20 mouse cellular contexts compared by ENCODE assay signal in genomic region chr11:23023155-23023554, GRCm38 (mm10). TPM values are rescaled to one million over a fixed set of nuclear protein-coding genes. Genes with fewer than 3 reads are reported as not detected.
DNase-seq lines count a peak whose midpoint lies in the region; ATAC-seq and TF ChIP-seq lines count a peak whose summit lies in the region.
"Had no signal": no experiment of that assay in that cellular context is flagged by ENCODE, and none has a peak within 500 bp of the region (broad histone marks: within the 10 kb centered on the region; RNA-seq: fewer than 3 reads in every experiment).

No protein-coding gene starts in this region.

- no peak for TF ChIP-seq EP300 in MEL (IDR thresholded peaks at IDR 0.05; ENCODE audit: low read depth in 1 of 2, low read length in 2 of 2)

- H3K36me3 ChIP-seq in midbrain, embryonic 11.5 days (ENCODE audit: control insufficient read depth, insufficient read depth, low read length) = no peaks in the 10 kb centered on the region
- H3K36me3 ChIP-seq in midbrain, embryonic 14.5 days (ENCODE audit: control insufficient read depth, insufficient read depth, low read length) = no peaks in the 10 kb centered on the region
- no peaks in the 10 kb centered on the region for H3K36me3 ChIP-seq in MEL (ENCODE audit: control insufficient read depth in 1 of 2, insufficient read depth in 2 of 2, low read length in 2 of 2)
- H3K36me3 ChIP-seq: embryonic facial prominence, embryonic 10.5 days; embryonic facial prominence, embryonic 12.5 days; forebrain, embryonic 15.5 days; G1E had no signal

- no peak for TF ChIP-seq RAD21 in MEL (IDR thresholded peaks at IDR 0.05; ENCODE audit: low read depth, low read length)

- TF ChIP-seq CTCF in MEL (IDR thresholded peaks at IDR 0.05 in 2 of 3, conservative IDR thresholded peaks at IDR 0.05 in 1 of 3; ENCODE audit: control insufficient read depth in 1 of 3, insufficient read depth in 1 of 3, low read depth in 2 of 3, low read length in 3 of 3, poor library complexity in 1 of 3, severe bottlenecking in 1 of 3) = no peak
- no peak for TF ChIP-seq CTCF in layer of hippocampus, adult 2 months (conservative IDR thresholded peaks at IDR 0.05)

- no peaks in the 10 kb centered on the region for H3K9me3 ChIP-seq in midbrain, embryonic 11.5 days (ENCODE audit: control insufficient read depth, low read length)
- no peaks in the 10 kb centered on the region for H3K9me3 ChIP-seq in midbrain, embryonic 14.5 days (ENCODE audit: control insufficient read depth, low read length)
- no peaks in the 10 kb centered on the region for H3K9me3 ChIP-seq in MEL (replicated peaks; ENCODE audit: insufficient read depth, low read length)
- H3K9me3 ChIP-seq: embryonic facial prominence, embryonic 10.5 days; embryonic facial prominence, embryonic 12.5 days; forebrain, embryonic 13.5 days; forebrain, embryonic 15.5 days; G1E had no signal

- no peak for ATAC-seq in midbrain, embryonic 11.5 days (ENCODE audit: low FRiP score)
- no peak for ATAC-seq in midbrain, embryonic 14.5 days (ENCODE audit: low FRiP score, low TSS enrichment)
- peak; percentile 54 for ATAC-seq in megakaryocyte, adult 5-6 weeks (ENCODE audit: poor library complexity, severe bottlenecking)
- ATAC-seq: forebrain, embryonic 13.5 days; forebrain, embryonic 15.5 days; forebrain, postnatal 0 days had no signal

- no peaks in the 10 kb centered on the region for H3K79me2 ChIP-seq in MEL (ENCODE audit: control insufficient read depth, insufficient read depth, low read length, poor library complexity)

- DNase-seq in midbrain, embryonic 11.5 days (ENCODE audit: low spot score, missing footprints) = peak; percentile 37
- DNase-seq in midbrain, embryonic 14.5 days = no peak
- no peak for DNase-seq in MEL (ENCODE audit: low read depth, low spot score)
- no peak for DNase-seq in layer of hippocampus, adult 2 months (ENCODE audit: low spot score in 2 of 2)
- no peak for DNase-seq in layer of hippocampus, postnatal 14 days (ENCODE audit: low spot score in 2 of 2)
- DNase-seq: adrenal gland, adult 2 months; adrenal gland, postnatal 10 days; adrenal gland, postnatal 25 days; cerebellum, adult 11 months; cerebellum, adult 18-20 months; cerebellum, adult 8-10 months; cerebellum, adult 9-11 months; cerebellum, postnatal 25 days; forebrain, postnatal 0 days had no signal

- H3K4me1 ChIP-seq in midbrain, embryonic 11.5 days (ENCODE audit: control insufficient read depth, insufficient read depth, low read length) = no peaks in the 10 kb centered on the region
- H3K4me1 ChIP-seq in midbrain, embryonic 14.5 days (ENCODE audit: control insufficient read depth, insufficient read depth, low read length) = no peaks in the 10 kb centered on the region
- no peaks in the 10 kb centered on the region for H3K4me1 ChIP-seq in MEL (ENCODE audit: control insufficient read depth in 1 of 2, insufficient read depth in 2 of 2, low read length in 2 of 2)
- H3K4me1 ChIP-seq: forebrain, embryonic 13.5 days; forebrain, embryonic 15.5 days had no signal

- H3K4me2 ChIP-seq in midbrain, embryonic 11.5 days = no peak overlapping the region
- H3K4me2 ChIP-seq in midbrain, embryonic 14.5 days (ENCODE audit: low read length) = no peak overlapping the region
- H3K4me2 ChIP-seq: embryonic facial prominence, embryonic 12.5 days; forebrain, embryonic 13.5 days; forebrain, embryonic 15.5 days had no signal

- no peak overlapping the region for H3K9ac ChIP-seq in midbrain, embryonic 11.5 days (ENCODE audit: low read length)
- no peak overlapping the region for H3K9ac ChIP-seq in midbrain, embryonic 14.5 days (replicated peaks; ENCODE audit: low read length)
- H3K9ac ChIP-seq in MEL (ENCODE audit: control insufficient read depth, low read depth, low read length, poor library complexity, severe bottlenecking) = no peak overlapping the region
- H3K9ac ChIP-seq: embryonic facial prominence, embryonic 12.5 days; forebrain, embryonic 13.5 days; forebrain, embryonic 15.5 days; forebrain, postnatal 0 days had no signal

- TF ChIP-seq POLR2A in MEL (IDR thresholded peaks at IDR 0.05; ENCODE audit: control insufficient read depth in 1 of 2, insufficient read depth in 1 of 2, low read depth in 1 of 2, low read length in 2 of 2, poor library complexity in 1 of 2) = no peak

- 91% methylated on average over 2 of the region's 2 CpGs for WGBS in midbrain, embryonic 11.5 days
- 96% methylated on average over 2 of the region's 2 CpGs for WGBS in midbrain, embryonic 14.5 days

- no peaks in the 10 kb centered on the region for H3K27me3 ChIP-seq in midbrain, embryonic 11.5 days (ENCODE audit: control insufficient read depth, insufficient read depth, low read length)
- no peaks in the 10 kb centered on the region for H3K27me3 ChIP-seq in midbrain, embryonic 14.5 days (ENCODE audit: control insufficient read depth, insufficient read depth, low read length)
- H3K27me3 ChIP-seq in MEL (ENCODE audit: control insufficient read depth in 1 of 2, insufficient read depth in 2 of 2, low read length in 2 of 2) = no peaks in the 10 kb centered on the region
- H3K27me3 ChIP-seq: embryonic facial prominence, embryonic 12.5 days; forebrain, embryonic 13.5 days; forebrain, embryonic 15.5 days had no signal

- H3K4me3 ChIP-seq in midbrain, embryonic 11.5 days (ENCODE audit: low read depth, low read length) = no peak overlapping the region
- H3K4me3 ChIP-seq in midbrain, embryonic 14.5 days (replicated peaks; ENCODE audit: low read depth, low read length) = no peak overlapping the region
- H3K4me3 ChIP-seq in MEL (ENCODE audit: control insufficient read depth in 1 of 2, insufficient read depth in 1 of 2, low read depth in 2 of 2, low read length in 2 of 2) = no peak overlapping the region
- no peak overlapping the region for H3K4me3 ChIP-seq in layer of hippocampus, adult 2 months
- H3K4me3 ChIP-seq: embryonic facial prominence, embryonic 10.5 days; embryonic facial prominence, embryonic 12.5 days; forebrain, embryonic 13.5 days; forebrain, embryonic 15.5 days had no signal

- H3K27ac ChIP-seq in midbrain, embryonic 11.5 days (ENCODE audit: low read depth, low read length) = no peak overlapping the region
- no peak overlapping the region for H3K27ac ChIP-seq in midbrain, embryonic 14.5 days (replicated peaks; ENCODE audit: low read depth, low read length)
- H3K27ac ChIP-seq in MEL (ENCODE audit: control insufficient read depth, low read depth, low read length) = no peak overlapping the region
- H3K27ac ChIP-seq in layer of hippocampus, adult 2 months = no peak overlapping the region
- H3K27ac ChIP-seq: embryonic facial prominence, embryonic 10.5 days; embryonic facial prominence, embryonic 12.5 days; forebrain, embryonic 13.5 days; forebrain, embryonic 15.5 days had no signal

RNA-seq across cellular contexts. Expression of gene Fam161a, which starts 15.8 kb away (rescaled TPM):
- polyA plus RNA-seq in midbrain, embryonic 11.5 days (2014; fragmentation: Nextera tagmentation; extraction: Ambion mirVana) = 3.8 and 4.0 TPM in 2 replicates
- 3.7 and 5.1 TPM in 2 replicates for polyA plus RNA-seq in midbrain, embryonic 14.5 days (2014; fragmentation: Nextera tagmentation; extraction: Ambion mirVana)
- total RNA-seq in MEL (2012; rRNA removed) = 0.27 and 0.65 TPM in 2 replicates
- polyA plus RNA-seq in MEL (2012; ENCODE audit: insufficient read depth in 1 of 2, insufficient read length in 2 of 2, low read depth in 1 of 2, low replicate concordance in 2 of 2, missing spikeins in 1 of 2) = 1 to 10 TPM in 1 of 2 experiments, not detected in 1; 1.0 TPM
- 3.5 and 4.1 TPM in 2 replicates for total RNA-seq in megakaryocyte, adult 5-6 weeks (2015)
- 2.6 and 3.5 TPM in 2 replicates for total RNA-seq in megakaryocyte, adult 5-6 weeks (2017)
- 1 to 10 TPM; 4.6 to 5.2 TPM for total RNA-seq in layer of hippocampus, adult 2 months (2021)
- total RNA-seq in layer of hippocampus, postnatal 14 days (2021) = 1 to 10 TPM; 3.8 to 6.9 TPM

RNA-seq across cellular contexts. Expression of gene Cct4, which starts 32.8 kb away (rescaled TPM):
- polyA plus RNA-seq in midbrain, embryonic 11.5 days (2014; fragmentation: Nextera tagmentation; extraction: Ambion mirVana) = 448 and 476 TPM in 2 replicates
- 287 and 336 TPM in 2 replicates for polyA plus RNA-seq in midbrain, embryonic 14.5 days (2014; fragmentation: Nextera tagmentation; extraction: Ambion mirVana)
- total RNA-seq in MEL (2012; rRNA removed) = 552 and 588 TPM in 2 replicates
- 100 to 1,000 TPM; 387 to 567 TPM for polyA plus RNA-seq in MEL (2012; ENCODE audit: insufficient read depth in 1 of 2, insufficient read length in 2 of 2, low read depth in 1 of 2, low replicate concordance in 2 of 2, missing spikeins in 1 of 2)
- total RNA-seq in megakaryocyte, adult 5-6 weeks (2015) = 184 and 193 TPM in 2 replicates
- 137 and 141 TPM in 2 replicates for total RNA-seq in megakaryocyte, adult 5-6 weeks (2017)
- total RNA-seq in layer of hippocampus, adult 2 months (2021) = 100 to 1,000 TPM; 100 TPM
- 100 to 1,000 TPM; 101 to 103 TPM for total RNA-seq in layer of hippocampus, postnatal 14 days (2021)

RNA-seq across cellular contexts. Expression of gene Commd1, which starts 41.0 kb away (rescaled TPM):
- polyA plus RNA-seq in midbrain, embryonic 11.5 days (2014; fragmentation: Nextera tagmentation; extraction: Ambion mirVana) = 432 and 437 TPM in 2 replicates
- 266 and 270 TPM in 2 replicates for polyA plus RNA-seq in midbrain, embryonic 14.5 days (2014; fragmentation: Nextera tagmentation; extraction: Ambion mirVana)
- 113 and 128 TPM in 2 replicates for total RNA-seq in MEL (2012; rRNA removed)
- polyA plus RNA-seq in MEL (2012; ENCODE audit: insufficient read depth in 1 of 2, insufficient read length in 2 of 2, low read depth in 1 of 2, low replicate concordance in 2 of 2, missing spikeins in 1 of 2) = 100 to 1,000 TPM in 1 of 2 experiments, not detected in 1; 102 TPM
- total RNA-seq in megakaryocyte, adult 5-6 weeks (2015) = 138 TPM in 2 replicates
- total RNA-seq in megakaryocyte, adult 5-6 weeks (2017) = 98.5 and 129 TPM in 2 replicates
- total RNA-seq in layer of hippocampus, adult 2 months (2021) = 10 to 100 TPM; 51.2 to 60.4 TPM
- 10 to 100 TPM; 54.8 to 61.3 TPM for total RNA-seq in layer of hippocampus, postnatal 14 days (2021)

RNA-seq across cellular contexts. Expression of gene Gm28048, which starts 41.3 kb away (rescaled TPM):
- 5.2 and 5.6 TPM in 2 replicates for polyA plus RNA-seq in midbrain, embryonic 11.5 days (2014; fragmentation: Nextera tagmentation; extraction: Ambion mirVana)
- polyA plus RNA-seq in midbrain, embryonic 14.5 days (2014; fragmentation: Nextera tagmentation; extraction: Ambion mirVana) = 2.6 and 4.5 TPM in 2 replicates
- total RNA-seq in MEL (2012; rRNA removed) = 11.8 and 15.0 TPM in 2 replicates
- 1 to 10 TPM in 1 of 2 experiments, not detected in 1; 8.6 TPM for polyA plus RNA-seq in MEL (2012; ENCODE audit: insufficient read depth in 1 of 2, insufficient read length in 2 of 2, low read depth in 1 of 2, low replicate concordance in 2 of 2, missing spikeins in 1 of 2)
- total RNA-seq in megakaryocyte, adult 5-6 weeks (2015) = 58.7 and 62.6 TPM in 2 replicates
- 31.5 and 36.8 TPM in 2 replicates for total RNA-seq in megakaryocyte, adult 5-6 weeks (2017)
- 10 to 100 TPM in 1 of 2 experiments, 1 to 10 TPM in 1; 9.3 to 11.1 TPM for total RNA-seq in layer of hippocampus, adult 2 months (2021)
- 1 to 10 TPM; 8.5 to 9.1 TPM for total RNA-seq in layer of hippocampus, postnatal 14 days (2021)
- polyA plus RNA-seq: adrenal gland, adult 2 months; G1E had no signal

RNA-seq across cellular contexts. Expression of gene Zrsr1, which starts 51.4 kb away (rescaled TPM):
- 4.3 and 5.3 TPM in 2 replicates for polyA plus RNA-seq in midbrain, embryonic 11.5 days (2014; fragmentation: Nextera tagmentation; extraction: Ambion mirVana)
- 4.7 and 5.8 TPM in 2 replicates for polyA plus RNA-seq in midbrain, embryonic 14.5 days (2014; fragmentation: Nextera tagmentation; extraction: Ambion mirVana)
- total RNA-seq in MEL (2012; rRNA removed) = 10.4 and 11.3 TPM in 2 replicates
- 10 to 100 TPM in 1 of 2 experiments, not detected in 1; 15.8 TPM for polyA plus RNA-seq in MEL (2012; ENCODE audit: insufficient read depth in 1 of 2, insufficient read length in 2 of 2, low read depth in 1 of 2, low replicate concordance in 2 of 2, missing spikeins in 1 of 2)
- 7.2 and 7.4 TPM in 2 replicates for total RNA-seq in megakaryocyte, adult 5-6 weeks (2015)
- total RNA-seq in megakaryocyte, adult 5-6 weeks (2017) = 11.7 and 15.4 TPM in 2 replicates
- 10 to 100 TPM; 67.3 to 67.9 TPM for total RNA-seq in layer of hippocampus, adult 2 months (2021)
- total RNA-seq in layer of hippocampus, postnatal 14 days (2021) = 10 to 100 TPM; 50.8 to 57.3 TPM
